Comparison of ENCODE assay signal across 34 mouse cellular contexts in the genomic region with DNA sequence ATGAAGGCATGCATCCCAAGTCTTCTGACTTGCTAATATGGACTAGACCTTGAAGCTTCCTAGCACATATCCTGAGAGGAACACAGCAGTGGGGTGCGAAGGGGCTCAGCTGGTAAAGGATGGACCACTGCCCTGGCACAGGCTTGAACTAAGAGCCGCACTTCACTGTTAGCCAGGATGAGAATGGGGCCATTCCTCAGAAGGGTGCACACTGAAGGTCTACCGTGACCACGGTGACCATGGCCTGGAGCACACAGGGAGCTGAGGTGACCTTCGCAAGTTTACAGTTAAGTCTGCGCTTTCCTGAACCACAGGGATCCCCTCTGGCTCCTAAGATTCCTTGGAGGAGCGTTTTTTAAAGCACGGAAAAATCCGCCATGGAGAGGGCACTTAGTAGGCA.
"Had no signal": no experiment of that assay in that cellular context is flagged by ENCODE, and none has a peak within 500 bp of the region (broad histone marks: within the 10 kb centered on the region; RNA-seq: fewer than 3 reads in every experiment).

No protein-coding gene starts in this region.

- H3K4me2 ChIP-seq: heart, embryonic 11.5 days; heart, embryonic 13.5 days; heart, embryonic 15.5 days; hindbrain, embryonic 12.5 days; hindbrain, embryonic 13.5 days; hindbrain, embryonic 14.5 days; hindbrain, embryonic 15.5 days; intestine, embryonic 15.5 days; kidney, embryonic 15.5 days had no signal

- DNase-seq: heart, postnatal 10 days; heart, postnatal 14 days; heart, postnatal 36 days; heart, postnatal 4 days; kidney, adult 11 months; kidney, adult 18-20 months; kidney, adult 2 months; kidney, adult 8-10 months; kidney, adult 9 months; kidney, postnatal 10 days; kidney, postnatal 14 days; kidney, postnatal 25 days; kidney, postnatal 36 days; kidney, postnatal 4 days; layer of hippocampus, adult 9-11 months; layer of hippocampus, postnatal 36 days had no signal

- H3K27me3 ChIP-seq: heart, embryonic 13.5 days; heart, embryonic 15.5 days; hindbrain, embryonic 12.5 days; hindbrain, embryonic 13.5 days; hindbrain, embryonic 15.5 days; intestine, embryonic 15.5 days; kidney, embryonic 15.5 days had no signal

- ATAC-seq: hindbrain, embryonic 16.5 days; hindbrain, postnatal 0 days; inflammation-experienced regulatory T-cells, adult 6 months; intestine, embryonic 15.5 days; intestine, embryonic 16.5 days; intestine, postnatal 0 days had no signal

- H3K36me3 ChIP-seq: heart, embryonic 10.5 days; heart, embryonic 13.5 days; heart, embryonic 15.5 days; hindbrain, embryonic 10.5 days; hindbrain, embryonic 12.5 days; hindbrain, embryonic 13.5 days; hindbrain, embryonic 15.5 days; intestine, embryonic 15.5 days; kidney, embryonic 15.5 days had no signal

- H3K9ac ChIP-seq: heart, embryonic 13.5 days; heart, embryonic 15.5 days; hindbrain, embryonic 12.5 days; hindbrain, embryonic 13.5 days; hindbrain, embryonic 14.5 days; hindbrain, embryonic 15.5 days; intestine, embryonic 15.5 days; kidney, embryonic 15.5 days had no signal

- H3K4me3 ChIP-seq: heart, embryonic 10.5 days; heart, embryonic 13.5 days; heart, embryonic 15.5 days; hindbrain, embryonic 10.5 days; hindbrain, embryonic 12.5 days; hindbrain, embryonic 13.5 days; hindbrain, embryonic 15.5 days; intestine, embryonic 15.5 days; kidney, embryonic 15.5 days; layer of hippocampus, adult 2 months had no signal

- H3K9me3 ChIP-seq: heart, embryonic 10.5 days; heart, embryonic 13.5 days; heart, embryonic 15.5 days; hindbrain, embryonic 10.5 days; hindbrain, embryonic 12.5 days; hindbrain, embryonic 13.5 days; hindbrain, embryonic 15.5 days; intestine, embryonic 15.5 days; kidney, embryonic 15.5 days had no signal

- H3K4me1 ChIP-seq: heart, embryonic 15.5 days; hindbrain, embryonic 10.5 days; hindbrain, embryonic 12.5 days; hindbrain, embryonic 15.5 days had no signal

- H3K27ac ChIP-seq: heart, embryonic 10.5 days; heart, embryonic 13.5 days; heart, embryonic 15.5 days; hindbrain, embryonic 10.5 days; hindbrain, embryonic 12.5 days; hindbrain, embryonic 13.5 days; hindbrain, embryonic 14.5 days; hindbrain, embryonic 15.5 days; hindbrain, postnatal 0 days; intestine, embryonic 15.5 days; kidney, embryonic 15.5 days; kidney, postnatal 0 days; layer of hippocampus, adult 2 months had no signal
